Mouse (Mus musculus): Measurements from ENCODE around the gene Epn3. TPM values are rescaled to one million over a fixed set of nuclear protein-coding genes. Genes with fewer than 3 reads are reported as not detected.

The Epn3 gene
- polyA plus RNA-seq, 1 experiment = not detected

DNA sequence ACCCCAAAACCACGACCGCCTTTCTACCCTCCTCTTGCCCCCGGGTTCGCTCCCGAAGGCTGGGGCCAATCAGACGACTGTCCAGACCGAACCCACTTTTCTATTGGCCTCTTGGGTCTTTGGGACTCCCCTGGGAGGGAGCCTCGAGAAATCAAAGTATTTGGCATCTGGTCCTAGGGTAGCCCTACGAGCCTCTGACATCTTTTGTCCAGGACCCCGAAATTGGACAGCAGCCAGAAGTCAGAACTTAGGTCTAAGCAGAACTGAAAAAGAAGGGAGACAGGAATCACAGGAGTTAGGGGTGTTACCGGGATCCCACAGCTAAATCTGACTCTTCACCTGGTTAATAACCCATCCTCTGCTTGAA is 25.2 kb downstream of the Epn3 start:
- Histone ChIP-seq H3K4me3 (ENCODE audit: insufficient read depth, low read depth, low read length) (peak overlapping the region; percentile 47), H3K4me1 (ENCODE audit: control insufficient read depth, insufficient read depth, low read length) (peaks cover 38% of the 10 kb centered on the region), H3K27ac (ENCODE audit: insufficient read depth, low read depth, low read length) (no peak overlapping the region)
- WGBS = 2% methylated on average over 11 of the region's 11 CpGs
- TF ChIP-seq CTCF (IDR thresholded peaks at IDR 0.05; ENCODE audit: insufficient read depth, low read depth, low read length) (no peak), POLR2A (IDR thresholded peaks at IDR 0.05; ENCODE audit: insufficient read depth, low read depth, low read length) (no peak)

DNA sequence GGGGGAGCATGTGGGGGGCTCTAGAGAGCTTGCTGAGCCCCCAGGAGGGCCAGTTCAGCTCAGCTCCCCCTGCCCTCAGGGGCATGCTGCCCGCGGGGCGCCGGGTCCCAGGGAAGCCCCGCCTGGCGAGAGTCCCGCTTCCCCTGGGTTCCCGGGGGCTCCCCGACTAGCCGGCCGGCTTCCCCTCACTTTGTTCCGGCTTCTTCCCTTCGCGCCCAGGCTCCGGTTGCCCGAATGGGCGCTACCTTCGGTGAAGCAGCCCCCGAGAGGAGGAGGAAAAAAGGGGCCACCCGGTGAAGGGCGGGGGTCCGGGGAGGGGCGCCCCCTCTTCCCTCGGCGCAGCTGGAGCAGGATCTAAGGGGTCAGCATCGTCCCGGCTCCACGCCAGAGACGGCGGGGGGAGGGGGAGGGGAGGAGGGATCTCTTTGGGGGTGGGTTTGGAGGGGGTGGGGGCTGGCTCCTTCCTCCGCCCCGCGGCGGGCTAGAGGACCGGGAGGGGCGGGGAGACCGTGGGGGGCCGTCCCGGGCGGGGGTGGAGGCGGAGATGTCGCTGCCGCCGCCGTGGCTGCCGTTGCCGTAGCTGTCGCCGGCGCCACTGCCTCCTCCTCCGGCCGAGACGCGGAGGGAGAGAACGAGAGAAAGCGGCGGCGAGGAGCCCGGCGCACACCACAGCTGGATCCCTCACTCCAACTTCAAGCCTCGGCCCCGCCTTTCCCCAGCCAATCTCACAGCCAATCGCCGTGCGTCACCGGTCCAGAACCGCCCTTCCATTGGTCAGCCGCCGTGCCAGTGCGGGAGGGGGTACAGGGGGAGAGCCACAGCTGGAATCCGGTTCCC is 25.8 kb downstream of the Epn3 start, which contains the start of gene Cacna1g:
Cacna1g (minus strand) TSS at position 492 of the 837 bp plus-strand sequence.
- H3K27ac ChIP-seq (ENCODE audit: insufficient read depth, low read depth, low read length) = peak within 1 kb of the TSS; percentile 67
- 0% methylated on average over 42 of the region's 71 CpGs for WGBS

DNA sequence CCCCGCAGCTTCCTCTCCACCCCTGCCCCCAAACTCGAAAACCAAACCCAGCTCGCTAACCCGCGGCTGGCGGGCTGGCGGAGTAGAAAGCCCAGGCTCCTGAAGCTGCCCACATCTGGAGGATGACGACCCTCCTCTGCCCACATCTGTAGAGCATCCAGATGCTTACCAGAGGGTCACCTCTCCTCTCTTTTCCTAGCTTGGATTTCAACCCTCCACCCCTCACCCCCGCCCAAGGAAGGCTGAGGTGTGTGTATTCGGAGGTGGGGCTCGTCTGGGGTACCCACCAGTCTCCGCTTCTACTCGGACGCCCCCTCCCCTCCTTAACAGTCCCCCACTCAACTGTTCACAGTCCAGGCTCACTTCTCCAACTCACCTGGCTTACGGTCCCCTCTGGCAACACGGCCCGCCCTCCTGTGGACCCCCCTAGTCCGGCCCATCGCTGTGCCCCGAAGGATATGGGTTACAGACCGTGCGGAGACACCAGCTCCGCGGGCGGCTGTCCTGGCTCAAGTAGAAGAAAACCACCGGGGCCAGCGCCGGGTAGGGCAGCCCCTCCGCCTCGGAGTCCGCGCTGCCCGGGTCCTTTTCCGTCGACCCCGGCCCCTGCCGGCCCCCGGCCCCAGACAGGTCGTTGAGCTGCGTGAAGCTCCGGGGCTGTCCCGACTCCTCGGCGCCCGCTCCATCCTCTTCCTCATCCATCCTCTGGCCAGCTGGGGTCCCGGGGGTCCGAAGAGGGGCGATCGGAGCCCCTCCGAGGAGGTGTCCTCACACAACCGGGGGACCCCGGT is 26.7 kb downstream of the Epn3 start:
- TF ChIP-seq CTCF (IDR thresholded peaks at IDR 0.05; ENCODE audit: insufficient read depth, low read depth, low read length) = no peak
- no peak for TF ChIP-seq POLR2A (IDR thresholded peaks at IDR 0.05; ENCODE audit: insufficient read depth, low read depth, low read length)
- peak overlapping the region; percentile 67 for H3K27ac ChIP-seq (ENCODE audit: insufficient read depth, low read depth, low read length)
- H3K4me3 ChIP-seq (ENCODE audit: insufficient read depth, low read depth, low read length) = peak overlapping the region; percentile 91
- under 1% methylated on average over 51 of the region's 52 CpGs for WGBS
- peaks cover 51% of the 10 kb centered on the region for H3K4me1 ChIP-seq (ENCODE audit: control insufficient read depth, insufficient read depth, low read length)

More for the DNA sequence above, 25.8 kb downstream of the Epn3 start, which contains the start of gene Cacna1g:
- Histone ChIP-seq H3K4me3 (ENCODE audit: insufficient read depth, low read depth, low read length) (peak within 1 kb of the TSS; percentile 91), H3K4me1 (ENCODE audit: control insufficient read depth, insufficient read depth, low read length) (peaks cover 44% of the 10 kb centered on the region)
- peak; percentile 51; the same call in 1 of the 2 replicates for TF ChIP-seq POLR2A (IDR thresholded peaks at IDR 0.05; ENCODE audit: insufficient read depth, low read depth, low read length)
- TF ChIP-seq CTCF (IDR thresholded peaks at IDR 0.05; ENCODE audit: insufficient read depth, low read depth, low read length) = no peak

DNA sequence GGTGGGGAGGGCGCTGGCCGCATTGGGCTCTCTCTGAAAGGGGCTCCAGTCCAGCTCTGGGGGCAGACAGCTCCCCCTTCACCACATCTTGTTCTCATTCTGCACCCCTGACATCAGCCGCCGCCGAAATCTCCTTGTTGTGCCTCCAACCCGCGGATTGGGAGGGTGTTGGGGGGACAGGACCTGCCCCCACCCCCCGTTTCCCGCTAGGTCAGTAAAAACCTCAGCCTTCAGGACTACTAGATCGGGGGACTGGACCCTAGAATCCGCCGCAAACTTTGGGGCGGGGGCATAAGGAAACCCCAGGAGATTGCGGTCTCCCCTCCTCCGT is 27.2 kb downstream of the Epn3 start:
- peak overlapping the region; percentile 91 for H3K4me3 ChIP-seq (ENCODE audit: insufficient read depth, low read depth, low read length)
- no peak for TF ChIP-seq POLR2A (IDR thresholded peaks at IDR 0.05; ENCODE audit: insufficient read depth, low read depth, low read length)
- no peak for TF ChIP-seq CTCF (IDR thresholded peaks at IDR 0.05; ENCODE audit: insufficient read depth, low read depth, low read length)
- 1% methylated on average over 15 of the region's 15 CpGs for WGBS
- H3K27ac ChIP-seq (ENCODE audit: insufficient read depth, low read depth, low read length) = peak overlapping the region; percentile 67
- H3K4me1 ChIP-seq (ENCODE audit: control insufficient read depth, insufficient read depth, low read length) = peaks cover 55% of the 10 kb centered on the region

DNA sequence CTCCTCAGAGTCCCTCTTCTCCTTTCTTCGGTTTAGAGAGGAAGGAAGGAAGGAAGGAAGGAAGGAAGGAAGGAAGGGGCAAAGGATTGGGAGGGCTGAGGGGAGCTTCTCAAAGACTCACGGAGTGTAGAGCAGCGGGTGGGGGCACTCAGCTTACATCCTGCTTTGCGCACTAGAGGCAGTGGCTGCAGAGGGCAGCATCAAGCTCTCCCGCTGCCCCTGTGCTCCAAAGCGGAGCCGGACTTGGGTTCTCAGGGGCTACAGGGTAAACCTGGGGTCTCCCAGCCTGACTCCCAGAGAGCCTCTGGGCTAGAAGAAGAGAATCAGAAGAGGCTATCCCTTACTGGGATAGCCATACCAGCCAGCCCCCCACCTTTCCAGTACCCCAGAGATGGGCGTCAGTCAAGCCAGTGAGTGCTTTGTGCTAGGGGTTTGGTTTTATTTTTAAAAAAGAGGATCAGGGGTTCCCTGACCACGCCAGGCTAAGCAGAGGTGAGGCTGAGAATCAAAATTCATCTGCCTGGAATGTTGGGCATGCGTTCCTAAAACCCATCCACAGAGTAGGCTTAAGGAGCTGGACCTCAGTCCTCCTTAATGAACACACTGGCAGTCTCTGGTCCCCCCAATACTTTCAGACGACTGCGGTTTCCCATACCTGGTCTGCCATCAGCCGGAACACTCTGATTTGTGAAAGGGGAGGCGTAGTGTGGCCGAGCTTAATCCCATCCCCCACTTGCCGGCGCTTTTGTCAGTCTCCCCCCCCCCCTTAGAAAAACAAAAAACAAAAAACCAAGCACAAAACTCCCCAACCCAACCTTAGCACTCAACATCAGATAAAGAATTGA is 27.8 kb downstream of the Epn3 start:
- Histone ChIP-seq H3K4me3 (ENCODE audit: insufficient read depth, low read depth, low read length) (peak overlapping the region; percentile 91), H3K4me1 (ENCODE audit: control insufficient read depth, insufficient read depth, low read length) (peaks cover 58% of the 10 kb centered on the region), H3K27ac (ENCODE audit: insufficient read depth, low read depth, low read length) (peak overlapping the region; percentile 68)
- 11% methylated on average over 17 of the region's 17 CpGs for WGBS
- TF ChIP-seq CTCF (IDR thresholded peaks at IDR 0.05; ENCODE audit: insufficient read depth, low read depth, low read length) = no peak
- TF ChIP-seq POLR2A (IDR thresholded peaks at IDR 0.05; ENCODE audit: insufficient read depth, low read depth, low read length) = no peak

DNA sequence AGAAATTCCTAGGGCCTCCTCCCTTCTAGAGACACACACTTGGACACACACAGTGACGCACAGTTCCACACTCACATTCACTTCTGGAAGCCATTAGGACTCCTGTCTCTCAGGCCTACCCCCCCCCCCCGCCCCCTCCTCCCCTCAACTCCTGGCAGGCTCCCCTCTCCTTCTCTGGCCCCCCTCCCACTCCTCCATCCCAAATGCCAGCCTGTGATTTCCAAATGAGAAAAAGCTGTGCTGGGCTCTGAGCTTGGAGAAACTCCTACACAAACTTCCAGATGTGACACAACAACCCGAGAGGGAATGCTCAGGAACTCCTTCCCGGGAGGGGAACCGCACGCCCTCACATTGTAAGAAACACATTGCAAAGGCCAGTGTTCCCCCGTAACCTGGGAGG is 29.4 kb downstream of the Epn3 start:
- H3K4me1 ChIP-seq (ENCODE audit: control insufficient read depth, insufficient read depth, low read length) = peaks cover 67% of the 10 kb centered on the region
- WGBS = 18% methylated on average over 6 of the region's 7 CpGs
- TF ChIP-seq POLR2A (IDR thresholded peaks at IDR 0.05; ENCODE audit: insufficient read depth, low read depth, low read length) (no peak), CTCF (IDR thresholded peaks at IDR 0.05; ENCODE audit: insufficient read depth, low read depth, low read length) (no peak)
- H3K27ac ChIP-seq (ENCODE audit: insufficient read depth, low read depth, low read length) = peak overlapping the region; percentile 59
- H3K4me3 ChIP-seq (ENCODE audit: insufficient read depth, low read depth, low read length) = peak overlapping the region; percentile 29

DNA sequence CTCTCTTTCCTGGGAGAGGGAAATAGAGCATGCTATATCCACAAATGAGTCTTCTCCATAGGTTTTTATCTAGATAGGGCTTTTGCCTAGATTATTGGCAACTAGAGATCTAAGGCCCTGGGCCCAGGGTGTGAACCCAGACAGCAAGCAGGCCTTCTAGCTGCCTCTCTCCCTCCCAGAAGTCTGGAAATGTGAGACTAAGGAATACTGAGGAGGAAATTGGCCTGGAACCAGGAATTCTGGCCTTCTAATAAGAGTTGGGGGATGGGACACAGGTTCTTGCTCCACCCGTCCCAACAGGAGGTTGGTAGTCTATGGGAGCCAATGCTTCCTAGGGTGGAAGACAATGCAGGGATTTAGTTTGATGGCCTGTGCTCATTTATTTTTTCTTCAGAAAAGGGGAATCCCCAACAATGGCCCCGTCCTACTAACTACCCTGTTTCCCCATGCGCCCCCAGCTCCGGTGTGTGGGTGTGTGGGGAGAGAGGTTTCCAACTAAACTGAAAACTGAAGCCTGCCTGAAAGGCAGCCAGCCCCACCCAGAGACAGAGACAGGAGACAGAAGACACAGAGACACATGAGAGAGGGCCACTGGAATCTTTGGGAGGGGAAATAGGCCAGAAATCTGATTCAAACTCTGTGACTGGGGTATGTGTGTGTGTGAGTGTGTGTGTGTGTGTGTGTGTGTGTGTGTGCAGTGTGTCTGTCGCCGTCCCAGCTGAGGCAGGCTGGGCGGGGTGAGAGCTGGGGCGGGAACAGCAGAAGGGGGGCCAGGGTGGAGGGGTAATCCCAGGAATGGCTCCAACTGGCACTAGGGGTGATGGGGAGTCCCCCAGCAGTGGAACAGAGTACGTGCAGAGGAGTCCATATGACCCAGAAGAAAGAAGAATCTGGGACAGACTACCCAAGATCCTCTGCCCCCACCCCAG is 30.4 kb downstream of the Epn3 start:
- TF ChIP-seq POLR2A (IDR thresholded peaks at IDR 0.05; ENCODE audit: insufficient read depth, low read depth, low read length) = no peak
- no peak for TF ChIP-seq CTCF (IDR thresholded peaks at IDR 0.05; ENCODE audit: insufficient read depth, low read depth, low read length)
- Histone ChIP-seq H3K27ac (ENCODE audit: insufficient read depth, low read depth, low read length) (peak overlapping the region; percentile 53), H3K4me1 (ENCODE audit: control insufficient read depth, insufficient read depth, low read length) (peaks cover 64% of the 10 kb centered on the region), H3K4me3 (ENCODE audit: insufficient read depth, low read depth, low read length) (no peak overlapping the region)
- WGBS = 20% methylated on average over 7 of the region's 9 CpGs
